Mouse (Mus musculus): Measurements from ENCODE around the gene Slc6a16. TPM values are rescaled to one million over a fixed set of nuclear protein-coding genes. Genes with fewer than 3 reads are reported as not detected.

The Slc6a16 gene
- total RNA-seq (2014; fragmentation: Nextera tagmentation), result not detected in 2 replicates
- total RNA-seq (2017), result not detected in 2 replicates

GRCm38 (mm10) chr7:45240633-45241388 lies at the start of gene Slc6a16:
Gene Slc6a16, plus strand, starts transcription at chr7:45241085.
- no peak for ATAC-seq (replicated peaks; ENCODE audit: poor library complexity, severe bottlenecking)

GRCm38 (mm10) chr7:45191161-45191560 lies 49.7 kb upstream of the Slc6a16 start:
- no peak for ATAC-seq (replicated peaks; ENCODE audit: poor library complexity, severe bottlenecking)

GRCm38 (mm10) chr7:45191803-45192363 lies 49.0 kb upstream of the Slc6a16 start:
- ATAC-seq (replicated peaks; ENCODE audit: poor library complexity, severe bottlenecking), result no peak

GRCm38 (mm10) chr7:45192585-45193310 lies 48.1 kb upstream of the Slc6a16 start:
- ATAC-seq (replicated peaks; ENCODE audit: poor library complexity, severe bottlenecking), result no peak

- no peak for ATAC-seq (replicated peaks; ENCODE audit: poor library complexity, severe bottlenecking)
Measured at GRCm38 (mm10) chr7:45193406-45193805, 47.5 kb upstream of the Slc6a16 start.

- no peak for ATAC-seq (replicated peaks; ENCODE audit: poor library complexity, severe bottlenecking)
Measured at GRCm38 (mm10) chr7:45193871-45194785, 46.8 kb upstream of the Slc6a16 start.

- ATAC-seq (replicated peaks; ENCODE audit: poor library complexity, severe bottlenecking), result no peak
Measured at GRCm38 (mm10) chr7:45195341-45196175, 45.3 kb upstream of the Slc6a16 start.

- no peak for ATAC-seq (replicated peaks; ENCODE audit: poor library complexity, severe bottlenecking)
Measured at GRCm38 (mm10) chr7:45196176-45196535, 44.7 kb upstream of the Slc6a16 start.

GRCm38 (mm10) chr7:45196994-45197393 lies 43.9 kb upstream of the Slc6a16 start:
- ATAC-seq (replicated peaks; ENCODE audit: poor library complexity, severe bottlenecking), result no peak

GRCm38 (mm10) chr7:45198435-45198834 lies 42.5 kb upstream of the Slc6a16 start:
- ATAC-seq (replicated peaks; ENCODE audit: poor library complexity, severe bottlenecking), result peak; percentile 67

GRCm38 (mm10) chr7:45198961-45199360 lies 41.9 kb upstream of the Slc6a16 start:
- ATAC-seq (replicated peaks; ENCODE audit: poor library complexity, severe bottlenecking), result no peak

GRCm38 (mm10) chr7:45202654-45203053 lies 38.2 kb upstream of the Slc6a16 start:
- no peak for ATAC-seq (replicated peaks; ENCODE audit: poor library complexity, severe bottlenecking)

- peak; percentile 94 for ATAC-seq (replicated peaks; ENCODE audit: poor library complexity, severe bottlenecking)
Measured at GRCm38 (mm10) chr7:45204380-45205143, 36.3 kb upstream of the Slc6a16 start, which contains the start of gene Ccdc155. Gene Ccdc155, minus strand, starts transcription at chr7:45204892.

GRCm38 (mm10) chr7:45208260-45208659 lies 32.6 kb upstream of the Slc6a16 start:
- no peak for ATAC-seq (replicated peaks; ENCODE audit: poor library complexity, severe bottlenecking)

- ATAC-seq (replicated peaks; ENCODE audit: poor library complexity, severe bottlenecking), result no peak
Measured at GRCm38 (mm10) chr7:45211070-45211469, 29.8 kb upstream of the Slc6a16 start.

GRCm38 (mm10) chr7:45211851-45212251 lies 29.0 kb upstream of the Slc6a16 start, which contains the start of gene Dkkl1:
Gene Dkkl1, minus strand, starts transcription at chr7:45212147.
- peak; percentile 78 for ATAC-seq (replicated peaks; ENCODE audit: poor library complexity, severe bottlenecking)

- ATAC-seq (replicated peaks; ENCODE audit: poor library complexity, severe bottlenecking), result no peak; the same call in 1 of the 2 replicates
Measured at GRCm38 (mm10) chr7:45212356-45212755, 28.5 kb upstream of the Slc6a16 start.

GRCm38 (mm10) chr7:45213708-45214107 lies 27.2 kb upstream of the Slc6a16 start:
- no peak for ATAC-seq (replicated peaks; ENCODE audit: poor library complexity, severe bottlenecking)
